Mouse (Mus musculus) thymus, adult 2 months (tissue): Measurements from ENCODE around the gene Gm20388.

Experiments used
- CTCF ChIP-seq: fragments of 200-500 bp; IDR thresholded peaks from 2 replicates; pipeline ENCODE4 v1.5.1; 2012; ENCODE audit warnings: mild to moderate bottlenecking, control low read depth, low read length, moderate library complexity, borderline replicate concordance; ENCODE audit not compliant: control insufficient read depth, poor library complexity, insufficient read depth; ENCODE audit errors: extremely low read depth
- POLR2A ChIP-seq: fragments of 200-500 bp; IDR thresholded peaks from 2 replicates; pipeline ENCODE4 v1.6.1; 2012; ENCODE audit warnings: mild to moderate bottlenecking, low read length, control low read depth, moderate library complexity; ENCODE audit not compliant: control insufficient read depth, poor library complexity, insufficient read depth; ENCODE audit errors: extremely low read depth

- TF ChIP-seq CTCF, result no peak
- TF ChIP-seq POLR2A, result no peak
Observed at GRCm38 (mm10) chr8:122624653-122625052, 2714.0 kb downstream of the Gm20388 start.
